Mouse (Mus musculus) G1E (cell line): ENCODE data around the gene Ifnlr1. TPM values are rescaled to one million over a fixed set of nuclear protein-coding genes. Genes with fewer than 3 reads are reported as not detected.

Experiments used
- ATAC-seq: 2 replicates; pipeline ENCODE4 v1.8.0; 2016; ENCODE audit warnings: mild to moderate bottlenecking; ENCODE audit not compliant: insufficient number of reproducible peaks, poor library complexity, low FRiP score, severe bottlenecking; ENCODE audit errors: extremely low read depth
- DNase-seq: peaks from one replicate; pipeline ENCODE4 v3.0.0; 2012; ENCODE audit warnings: low spot score
- H3K27me3 ChIP-seq: 2 replicates; pipeline ENCODE4 v1.6.1; 2012; ENCODE audit warnings: mild to moderate bottlenecking, low read length, inconsistent platforms; ENCODE audit not compliant: insufficient read depth
- H3K36me3 ChIP-seq: replicated peaks from 2 replicates; pipeline ENCODE3; 2012; ENCODE audit warnings: mild to moderate bottlenecking, inconsistent platforms
- H3K4me1 ChIP-seq: 2 replicates; pipeline ENCODE4 v1.6.1; 2012; ENCODE audit warnings: low read depth, low read length, inconsistent platforms, mixed read lengths; ENCODE audit not compliant: insufficient read depth
- H3K4me3 ChIP-seq: 2 replicates; pipeline ENCODE4 v1.5.1; 2012; ENCODE audit warnings: low read depth, mild to moderate bottlenecking, inconsistent platforms, low read length, moderate library complexity, mixed read lengths
- H3K9me3 ChIP-seq: replicated peaks from 2 replicates; pipeline ENCODE4 v1.6.1; 2012; ENCODE audit warnings: inconsistent platforms
- CTCF ChIP-seq: IDR thresholded peaks from 2 replicates; pipeline ENCODE4 v1.5.1; 2012; ENCODE audit warnings: low read depth, low read length, inconsistent platforms, mixed read lengths
- GATA1 ChIP-seq: IDR thresholded peaks from 2 replicates; pipeline ENCODE4 v1.6.1; 2012; ENCODE audit warnings: borderline replicate concordance, low read length, inconsistent platforms, mixed read lengths
- GATA2 ChIP-seq: IDR thresholded peaks from 2 replicates; pipeline ENCODE4 v1.6.1; 2012; ENCODE audit warnings: low read depth, low read length, inconsistent platforms, borderline replicate concordance
- POLR2AphosphoS5 ChIP-seq: IDR thresholded peaks from 2 replicates; pipeline ENCODE4 v1.6.1; 2012; ENCODE audit warnings: low read depth, low read length, inconsistent platforms; ENCODE audit not compliant: insufficient replicate concordance
- TAL1 ChIP-seq: conservative IDR thresholded peaks from 2 replicates; pipeline ENCODE4 v1.6.1; 2012; ENCODE audit warnings: low read depth, low read length, inconsistent platforms, mixed read lengths
- polyA plus RNA-seq: library from polyadenylated mRNA; stranded (reverse); fragments of >175 nt; gene quantifications from 2 replicates; pipeline ENCODE4 v1.2.3, GENCODE M21; 2012
- total RNA-seq, 2 experiments: library from RNA; stranded (forward) in 1 of 2; stranded (reverse) in 1 of 2; fragments of 200-1000 nt in 1 of 2; fragments of >200 nt in 1 of 2; fragmentation: Nextera tagmentation in 1 of 2; gene quantifications; 2 replicates each; pipeline ENCODE4 v1.2.3; 2014 to 2017

Gene Ifnlr1
- total and polyA plus RNA-seq, 3 experiments, result under 0.01 TPM; not detected in 2

- peaks cover 11% of the 10 kb centered on the region for H3K27me3 ChIP-seq
- no peak for DNase-seq
- H3K4me3 ChIP-seq, result no peak overlapping the region
- no peak for ATAC-seq
- no peaks in the 10 kb centered on the region for H3K36me3 ChIP-seq
- H3K9me3 ChIP-seq, result no peaks in the 10 kb centered on the region
- TF ChIP-seq GATA1 (no peak), POLR2AphosphoS5 (no peak), GATA2 (no peak), TAL1 (no peak), CTCF (no peak)
- no peaks in the 10 kb centered on the region for H3K4me1 ChIP-seq
Measured at GRCm38 (mm10) chr4:135681789-135682188, 4.3 kb upstream of the Ifnlr1 start.

GRCm38 (mm10) chr4:135683553-135683952 is 2.5 kb upstream of the Ifnlr1 start:
- no peak for DNase-seq
- Histone ChIP-seq H3K36me3 (no peaks in the 10 kb centered on the region), H3K4me1 (no peaks in the 10 kb centered on the region), H3K27me3 (peaks cover 11% of the 10 kb centered on the region), H3K9me3 (no peaks in the 10 kb centered on the region), H3K4me3 (no peak overlapping the region)
- no peak for TF ChIP-seq GATA1
- no peak for TF ChIP-seq GATA2
- TF ChIP-seq CTCF, result no peak
- no peak for TF ChIP-seq TAL1
- no peak for TF ChIP-seq POLR2AphosphoS5
- ATAC-seq, result no peak

DNA sequence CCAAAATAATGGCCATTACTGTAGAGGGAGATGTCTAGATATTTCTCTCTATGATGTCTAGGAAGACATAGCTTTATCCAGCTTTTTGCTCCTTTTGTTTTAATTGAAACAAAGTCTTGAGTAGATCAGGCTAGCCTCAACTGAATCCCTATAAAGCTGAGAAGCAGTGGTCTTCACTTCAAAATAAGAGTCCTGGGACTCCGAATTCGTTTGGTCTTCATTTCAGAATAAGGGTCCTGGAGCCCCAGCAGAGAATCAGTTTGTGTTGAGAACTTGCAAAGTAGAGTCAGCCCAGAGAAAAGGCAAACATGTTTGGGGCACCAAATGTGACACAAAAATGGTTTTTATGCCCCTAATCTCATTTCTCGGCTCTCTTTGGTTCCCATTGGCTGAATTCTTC is 1.4 kb upstream of the Ifnlr1 start:
- no peaks in the 10 kb centered on the region for H3K4me1 ChIP-seq
- DNase-seq, result no peak
- ATAC-seq, result no peak
- no peaks in the 10 kb centered on the region for H3K9me3 ChIP-seq
- no peak for TF ChIP-seq GATA2
- TF ChIP-seq TAL1, result no peak
- TF ChIP-seq GATA1, result no peak
- no peak for TF ChIP-seq CTCF
- TF ChIP-seq POLR2AphosphoS5, result no peak
- no peak overlapping the region for H3K4me3 ChIP-seq
- peaks cover 11% of the 10 kb centered on the region for H3K27me3 ChIP-seq
- H3K36me3 ChIP-seq, result no peaks in the 10 kb centered on the region

DNA sequence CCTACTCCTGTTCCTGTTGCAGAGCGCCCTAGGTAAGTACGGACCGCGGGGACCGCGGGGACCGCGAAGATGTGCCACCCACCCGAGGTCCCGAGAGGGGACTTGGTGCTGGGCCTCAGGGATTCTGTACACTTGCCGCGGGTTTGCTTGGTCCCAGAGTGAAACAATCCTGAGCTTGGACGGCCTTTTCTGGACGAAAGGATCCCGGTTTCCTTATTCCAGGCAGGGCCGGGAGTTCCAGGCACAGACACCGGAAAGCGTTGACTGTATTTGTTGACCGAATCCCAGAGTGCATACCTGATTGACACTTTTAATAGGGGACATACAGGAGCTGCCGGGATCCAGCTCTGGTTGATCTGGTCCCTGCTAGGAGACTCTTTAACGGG is 474 bp downstream of the Ifnlr1 start:
- ATAC-seq (no peak), DNase-seq (no peak)
- no peaks in the 10 kb centered on the region for H3K9me3 ChIP-seq
- H3K4me3 ChIP-seq, result no peak overlapping the region
- no peaks in the 10 kb centered on the region for H3K36me3 ChIP-seq
- no peak for TF ChIP-seq CTCF
- no peak for TF ChIP-seq TAL1
- TF ChIP-seq GATA2, result no peak
- TF ChIP-seq GATA1, result no peak
- TF ChIP-seq POLR2AphosphoS5, result no peak
- no peaks in the 10 kb centered on the region for H3K4me1 ChIP-seq
- H3K27me3 ChIP-seq, result peaks cover 11% of the 10 kb centered on the region

DNA sequence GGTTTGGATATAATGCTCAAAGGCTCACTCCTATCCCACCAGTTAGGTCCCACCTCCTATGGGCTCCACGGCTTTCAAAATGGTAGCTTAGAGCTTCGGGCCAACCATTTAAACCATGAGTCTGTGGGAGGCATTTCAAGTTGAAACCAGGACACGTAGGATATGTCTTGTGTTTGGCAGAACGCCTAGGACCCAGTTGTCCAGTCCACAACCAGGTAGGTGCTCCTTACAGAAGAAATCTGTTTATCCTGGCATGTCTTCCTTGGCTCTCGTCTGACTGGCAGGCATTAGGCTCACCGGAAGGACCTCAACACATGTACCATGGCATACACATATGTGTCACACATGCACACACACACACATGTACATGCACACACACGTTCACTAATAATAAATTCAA is 3.7 kb downstream of the Ifnlr1 start:
- no peaks in the 10 kb centered on the region for H3K4me1 ChIP-seq
- no peak for TF ChIP-seq TAL1
- TF ChIP-seq CTCF, result no peak
- TF ChIP-seq GATA1, result no peak
- no peak for TF ChIP-seq POLR2AphosphoS5
- TF ChIP-seq GATA2, result no peak
- H3K4me3 ChIP-seq, result no peak overlapping the region
- peaks cover 12% of the 10 kb centered on the region for H3K27me3 ChIP-seq
- DNase-seq, result no peak
- H3K36me3 ChIP-seq, result no peaks in the 10 kb centered on the region
- no peak for ATAC-seq
- no peaks in the 10 kb centered on the region for H3K9me3 ChIP-seq

DNA sequence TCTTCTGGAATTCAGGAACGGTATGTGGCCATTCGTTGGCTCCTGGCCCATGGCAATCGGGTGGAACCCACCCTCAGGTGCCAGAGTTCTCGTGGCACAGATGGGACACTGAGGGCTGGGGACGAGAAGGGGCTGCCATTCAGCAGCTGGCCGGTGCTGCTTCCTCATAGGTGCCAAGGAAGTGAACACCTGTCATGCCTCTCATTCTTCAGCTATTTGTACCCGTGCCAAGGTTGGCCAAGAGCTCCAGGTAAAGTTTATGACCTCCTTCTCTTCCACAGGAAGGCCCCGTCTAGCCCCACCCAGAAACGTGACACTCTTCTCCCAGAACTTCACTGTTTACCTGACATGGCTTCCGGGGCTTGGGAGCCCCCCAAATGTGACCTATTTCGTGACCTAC is 4.2 kb downstream of the Ifnlr1 start:
- no peak for ATAC-seq
- Histone ChIP-seq H3K4me1 (no peaks in the 10 kb centered on the region), H3K27me3 (peaks cover 12% of the 10 kb centered on the region), H3K4me3 (no peak overlapping the region), H3K9me3 (no peaks in the 10 kb centered on the region), H3K36me3 (no peaks in the 10 kb centered on the region)
- DNase-seq, result no peak
- TF ChIP-seq POLR2AphosphoS5 (no peak), GATA2 (no peak), GATA1 (no peak), TAL1 (no peak), CTCF (no peak)

DNA sequence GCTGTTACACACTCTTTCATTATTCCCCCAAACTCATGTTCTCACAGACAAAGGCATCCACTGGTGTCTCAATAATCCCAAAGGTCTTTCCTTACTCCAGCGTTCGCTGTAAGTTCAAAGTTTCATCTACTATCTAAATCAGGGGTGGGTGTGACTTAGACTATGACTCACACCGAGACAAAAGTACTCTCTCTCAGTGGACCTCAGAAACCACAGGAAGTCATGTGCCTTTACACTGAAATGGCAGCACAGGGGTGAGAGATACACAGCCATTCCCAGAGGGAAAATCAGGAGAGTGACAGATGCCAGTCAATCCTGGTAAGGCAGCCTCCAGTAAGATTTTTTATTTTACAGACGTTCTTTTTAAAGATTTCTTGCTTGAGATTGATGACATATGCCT is 6.8 kb downstream of the Ifnlr1 start:
- peaks cover 2% of the 10 kb centered on the region; the same call in 1 of the 2 replicates for H3K27me3 ChIP-seq
- DNase-seq (no peak), ATAC-seq (no peak)
- no peak overlapping the region for H3K4me3 ChIP-seq
- no peaks in the 10 kb centered on the region for H3K36me3 ChIP-seq
- TF ChIP-seq POLR2AphosphoS5 (no peak), GATA1 (no peak), GATA2 (no peak), CTCF (no peak), TAL1 (no peak)
- H3K4me1 ChIP-seq, result no peaks in the 10 kb centered on the region
- H3K9me3 ChIP-seq, result no peaks in the 10 kb centered on the region

DNA sequence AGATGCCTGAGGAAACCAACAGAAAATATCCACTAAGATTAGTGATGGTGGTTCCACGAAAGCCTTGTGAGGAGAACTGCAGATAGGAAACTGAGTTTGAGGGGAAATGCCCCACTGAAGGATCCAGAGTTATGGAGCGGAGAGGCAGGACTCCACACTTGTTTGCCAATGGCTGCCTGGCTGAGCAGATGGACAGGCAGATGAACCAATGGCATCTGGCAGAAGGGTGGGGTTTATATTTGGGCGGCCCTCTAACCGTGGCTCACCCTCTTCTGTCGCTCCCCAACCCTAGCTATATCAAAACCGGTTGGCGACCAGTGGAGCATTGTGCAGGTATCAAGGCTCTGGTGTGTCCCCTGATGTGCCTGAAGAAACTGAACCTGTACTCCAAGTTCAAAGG is 12.4 kb downstream of the Ifnlr1 start:
- no peak for ATAC-seq
- no peak for DNase-seq

More for the DNA sequence above, 12.4 kb downstream of the Ifnlr1 start:
- TF ChIP-seq GATA1 (no peak), CTCF (no peak), GATA2 (no peak), TAL1 (no peak), POLR2AphosphoS5 (no peak)
- H3K9me3 ChIP-seq, result no peaks in the 10 kb centered on the region
- H3K4me3 ChIP-seq, result no peak overlapping the region
- H3K4me1 ChIP-seq, result no peaks in the 10 kb centered on the region
- peaks cover 3% of the 10 kb centered on the region; the same call in 1 of the 2 replicates for H3K27me3 ChIP-seq
- H3K36me3 ChIP-seq, result no peaks in the 10 kb centered on the region
